Mouse (Mus musculus) layer of hippocampus, postnatal 14 days (tissue): ENCODE data around the gene Btrc. TPM values are rescaled to one million over a fixed set of nuclear protein-coding genes. Genes with fewer than 3 reads are reported as not detected.

Experiments used
- DNase-seq, 2 experiments: peaks; one replicate each; pipeline ENCODE4 v3.0.0; 2021 to 2022; ENCODE audit warnings: low spot score in 2 of 2, mixed read lengths in 1 of 2
- total RNA-seq, 2 experiments: library from RNA; stranded (reverse); gene quantifications; 2 replicates each; pipeline ENCODE4 v1.2.3; 2021

Btrc gene
- total RNA-seq, 2 experiments from 2014 or later, result 82.3 to 90.2 TPM

- DNase-seq, result no peak
Measured at GRCm38 (mm10) chr19:45472691-45473520, 109.4 kb downstream of the Btrc start.

DNA sequence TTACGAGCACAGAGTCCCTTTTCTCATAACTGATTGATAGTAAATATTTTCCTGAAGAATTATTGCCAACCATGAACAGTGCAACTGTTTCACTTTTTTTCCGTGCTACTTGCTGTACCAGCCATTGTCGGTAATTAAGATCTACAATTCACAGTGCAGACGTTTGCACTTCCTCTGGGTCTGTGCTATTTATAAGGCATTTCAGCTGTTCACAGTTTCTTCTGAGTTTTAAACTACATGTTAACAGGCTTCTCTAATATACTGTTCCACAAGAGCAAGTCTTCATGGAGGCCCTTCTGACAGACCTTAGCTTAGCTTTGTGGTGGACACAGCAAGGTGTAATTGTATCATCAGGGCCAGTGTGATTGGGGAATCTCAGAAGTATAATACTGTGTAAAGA lies 111.2 kb downstream of the Btrc start:
- no peak for DNase-seq

DNA sequence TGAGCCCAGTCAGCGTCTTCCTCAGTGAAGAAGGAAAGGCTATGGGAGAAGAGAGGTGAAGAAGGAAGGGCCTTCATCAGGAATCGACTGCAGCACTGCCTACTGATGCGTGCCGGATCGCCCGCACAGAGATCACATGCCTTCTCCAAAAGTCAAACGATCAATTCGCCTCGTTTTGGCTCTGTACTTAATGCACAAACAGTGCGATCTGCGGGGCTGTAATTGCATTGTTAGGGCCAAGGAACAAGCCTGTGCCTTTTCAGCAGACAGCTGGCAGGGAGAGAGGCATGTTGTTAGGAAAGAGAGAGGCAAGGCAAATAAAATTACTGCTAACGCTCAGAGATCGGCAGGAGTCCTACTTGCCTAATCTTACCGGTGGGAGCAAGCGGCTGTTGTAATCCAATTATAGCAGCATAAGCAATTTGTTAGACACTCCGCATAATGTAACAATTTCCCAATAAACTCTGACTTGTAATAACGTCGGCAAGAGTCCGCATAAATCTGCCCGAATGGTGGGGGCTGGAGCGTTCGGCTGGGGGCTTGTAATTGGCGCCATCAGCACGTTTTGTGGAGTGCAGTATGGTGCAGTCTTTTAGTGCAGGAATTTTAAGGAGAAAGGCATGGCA lies 112.5 kb downstream of the Btrc start:
- DNase-seq, result peak; percentile 60 to 73

- no peak for DNase-seq
Measured at GRCm38 (mm10) chr19:45479548-45479947, 116.0 kb downstream of the Btrc start.

- DNase-seq, result no peak
Measured at GRCm38 (mm10) chr19:45480490-45480889, 117.0 kb downstream of the Btrc start.

DNA sequence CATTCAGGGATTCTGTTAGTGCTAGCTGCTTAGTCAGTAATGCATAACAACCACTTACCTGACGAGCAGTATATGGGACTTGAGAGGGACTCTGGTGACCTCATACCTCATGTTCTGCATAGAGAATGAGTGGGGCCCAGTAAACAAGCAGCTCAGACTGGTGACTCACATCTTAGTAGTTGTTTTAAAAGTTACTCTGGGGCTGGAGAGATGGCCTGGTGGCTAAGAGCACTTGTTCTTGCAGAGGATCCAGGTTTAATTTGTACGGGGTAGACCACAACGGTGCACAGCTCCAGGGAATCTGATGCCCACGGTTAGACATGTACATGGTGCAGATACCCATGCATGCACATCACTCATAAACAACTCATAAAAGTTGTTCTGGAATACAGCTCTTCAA lies 117.4 kb downstream of the Btrc start:
- no peak for DNase-seq

DNA sequence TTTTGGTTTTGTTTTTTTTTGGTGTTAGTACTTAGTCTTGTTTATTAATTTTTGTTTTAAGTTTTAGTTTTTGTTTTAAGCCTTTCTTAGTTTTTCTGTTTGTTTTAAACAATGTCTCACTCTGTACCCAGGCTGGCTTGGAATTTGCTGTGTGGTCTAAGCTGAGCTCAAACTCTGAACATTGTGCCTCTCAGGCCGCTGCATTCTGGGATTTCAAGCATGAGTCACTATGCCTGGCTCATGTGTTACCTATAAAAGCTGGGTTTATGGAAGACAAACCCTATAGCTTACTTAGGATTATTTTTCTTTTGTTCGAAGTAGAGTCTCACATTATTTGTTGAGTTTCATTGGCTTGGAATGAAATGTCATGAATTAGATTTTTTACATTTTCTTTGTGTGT lies 119.9 kb downstream of the Btrc start:
- DNase-seq, result no peak

GRCm38 (mm10) chr19:45486206-45486991 lies 122.9 kb downstream of the Btrc start:
- no peak for DNase-seq

DNA sequence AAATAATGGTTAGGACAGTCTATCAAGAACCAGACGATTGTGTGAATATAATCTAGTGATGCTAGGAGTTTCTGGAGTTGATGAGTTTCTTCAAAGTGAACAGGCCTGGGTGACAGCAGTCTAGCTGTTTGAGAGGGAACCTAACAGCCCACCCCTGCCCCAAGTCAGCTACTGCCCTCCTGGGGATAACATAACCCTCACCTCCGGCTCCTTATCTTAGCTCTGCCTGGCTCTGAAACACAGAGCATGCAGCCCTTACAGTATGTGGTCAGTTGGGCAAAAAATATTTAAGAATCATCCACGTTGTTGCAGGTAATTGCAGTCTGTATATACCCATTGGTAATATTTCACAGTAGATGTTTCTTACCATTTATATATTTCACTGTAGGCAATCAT lies 123.5 kb downstream of the Btrc start:
- DNase-seq, result no peak

- no peak for DNase-seq
Measured at GRCm38 (mm10) chr19:45489961-45490360, 126.4 kb downstream of the Btrc start.

- DNase-seq, result no peak
Measured at GRCm38 (mm10) chr19:45491246-45491645, 127.7 kb downstream of the Btrc start.

DNA sequence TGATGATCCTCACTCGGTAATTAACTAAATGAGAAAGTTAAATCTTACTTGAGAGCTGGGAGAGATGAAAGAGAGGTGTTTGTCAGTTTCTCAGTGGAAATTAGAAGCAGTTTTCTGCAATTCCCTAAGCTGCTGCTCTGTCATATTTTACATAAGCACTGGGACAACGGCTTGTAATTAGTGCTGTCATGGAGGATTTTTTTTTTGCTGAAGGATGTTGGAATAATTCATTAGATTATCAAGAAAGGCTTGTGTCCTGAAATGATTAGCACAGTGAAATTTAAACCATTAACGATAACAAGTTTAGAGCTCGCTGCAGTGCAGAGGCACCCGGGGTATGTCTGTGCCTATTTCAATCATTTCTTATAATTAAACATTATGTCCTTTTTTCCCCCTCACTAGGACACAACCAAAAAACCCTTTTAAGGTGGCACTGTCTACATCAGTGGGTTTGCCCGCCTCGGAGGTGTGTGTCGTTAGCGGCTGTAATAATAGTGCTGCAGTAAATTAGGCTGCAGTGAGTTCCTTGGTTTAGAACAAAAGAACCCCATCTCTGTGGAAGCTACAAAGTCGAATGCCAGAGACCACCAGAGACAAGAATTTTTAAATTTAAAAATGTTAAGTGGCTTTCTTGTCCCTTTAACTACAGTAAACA lies 130.7 kb downstream of the Btrc start:
- DNase-seq, result no peak

DNA sequence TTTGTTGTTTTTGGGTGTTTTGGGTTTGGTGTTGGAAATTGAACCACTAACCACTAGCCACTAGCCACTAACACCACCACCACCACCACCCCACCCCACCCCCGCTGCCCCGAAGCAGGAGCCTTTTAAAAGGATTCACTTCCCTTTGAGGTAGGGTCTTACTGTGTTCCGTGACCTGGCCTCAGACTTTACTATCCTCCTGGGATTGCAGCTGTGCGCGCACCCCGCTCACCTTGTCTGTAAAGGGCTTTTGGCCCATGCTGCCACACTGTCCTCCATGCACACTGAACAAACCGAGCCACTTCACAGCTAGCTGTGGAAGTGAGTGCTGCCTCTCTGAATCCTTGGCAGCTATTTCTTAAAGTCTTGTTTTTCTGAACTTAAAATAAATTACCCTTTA lies 141.9 kb downstream of the Btrc start:
- DNase-seq, result no peak

GRCm38 (mm10) chr19:45507531-45507930 lies 144.0 kb downstream of the Btrc start:
- DNase-seq, result peak in 1 of 2 experiments; percentile 37

- DNase-seq, result no peak
Measured at GRCm38 (mm10) chr19:45510680-45511079, 147.1 kb downstream of the Btrc start.

DNA sequence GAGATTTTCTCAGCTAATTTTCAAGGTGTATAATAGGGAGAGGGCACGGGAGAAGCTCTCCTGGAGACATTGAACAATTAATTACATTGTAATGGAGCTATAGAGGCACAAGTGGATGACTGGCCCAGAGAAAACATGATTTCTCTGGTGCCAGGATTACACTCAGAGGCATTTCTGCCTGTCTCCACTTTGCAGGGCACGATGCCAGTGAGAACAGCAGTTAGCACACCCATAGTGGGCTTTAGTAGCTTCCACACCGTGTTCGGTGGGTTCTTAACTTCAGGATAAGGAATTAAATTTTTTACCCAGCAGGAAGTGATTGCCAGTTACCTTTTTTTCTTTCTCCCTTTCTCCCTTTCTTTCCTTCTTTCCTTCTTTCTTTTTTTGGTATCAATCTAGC lies 147.9 kb downstream of the Btrc start:
- DNase-seq, result no peak

DNA sequence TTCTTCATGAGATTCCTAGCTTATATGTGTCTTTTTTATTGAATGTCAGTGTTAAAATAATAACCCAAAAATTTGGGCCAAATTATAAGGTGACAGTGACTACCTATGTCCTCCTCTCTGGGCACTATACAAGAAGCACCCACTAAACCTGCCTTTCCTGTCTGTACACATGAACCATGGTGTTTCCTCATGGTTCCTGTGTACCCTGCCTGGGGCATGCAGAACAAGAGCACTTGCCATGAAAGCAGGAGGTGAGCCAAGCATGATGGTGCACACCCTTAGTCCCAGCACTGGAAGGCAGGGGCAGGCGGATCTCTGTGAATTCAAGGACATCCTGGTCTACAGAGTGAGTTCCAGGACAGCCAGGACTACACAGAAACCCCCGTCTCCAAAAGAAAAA lies 151.8 kb downstream of the Btrc start:
- no peak for DNase-seq

DNA sequence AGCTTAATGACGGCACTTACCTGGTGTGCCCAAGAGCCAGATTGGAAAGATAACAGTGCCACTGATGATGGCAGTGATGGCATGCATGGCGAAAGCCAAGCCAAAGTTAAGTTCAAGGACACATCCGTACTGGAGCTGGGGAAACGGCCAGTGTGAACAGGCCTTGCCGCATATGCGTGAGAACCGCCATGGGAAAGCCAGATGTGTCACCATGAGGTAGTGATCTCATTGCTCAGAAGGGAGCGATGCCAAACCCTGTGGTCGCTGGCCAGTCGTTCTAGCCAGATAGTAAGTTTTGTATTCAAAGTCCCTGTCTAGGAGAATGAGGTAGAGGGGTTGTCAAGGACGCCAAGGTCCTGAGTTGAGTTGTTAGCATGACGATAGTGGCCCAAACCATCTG lies 152.7 kb downstream of the Btrc start:
- DNase-seq, result no peak

DNA sequence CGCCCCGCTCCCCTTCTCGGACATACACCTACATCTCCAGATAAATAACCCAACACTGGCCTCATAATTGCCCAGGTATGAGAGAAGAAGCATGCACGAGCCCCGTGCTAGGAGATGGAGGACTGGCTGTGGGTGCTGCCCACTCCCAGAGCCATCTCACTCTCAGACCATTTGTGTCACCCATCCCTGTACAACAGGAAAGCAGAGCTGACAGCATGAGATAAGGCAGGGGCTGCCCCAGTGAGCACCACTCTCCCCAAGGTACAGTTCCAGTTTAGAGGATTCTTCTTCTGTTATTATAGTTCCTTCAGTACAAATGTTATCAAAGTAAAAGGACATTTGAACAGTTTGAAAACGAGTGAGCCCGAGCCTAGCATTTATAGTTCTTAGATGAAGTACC lies 163.8 kb downstream of the Btrc start:
- no peak for DNase-seq

DNA sequence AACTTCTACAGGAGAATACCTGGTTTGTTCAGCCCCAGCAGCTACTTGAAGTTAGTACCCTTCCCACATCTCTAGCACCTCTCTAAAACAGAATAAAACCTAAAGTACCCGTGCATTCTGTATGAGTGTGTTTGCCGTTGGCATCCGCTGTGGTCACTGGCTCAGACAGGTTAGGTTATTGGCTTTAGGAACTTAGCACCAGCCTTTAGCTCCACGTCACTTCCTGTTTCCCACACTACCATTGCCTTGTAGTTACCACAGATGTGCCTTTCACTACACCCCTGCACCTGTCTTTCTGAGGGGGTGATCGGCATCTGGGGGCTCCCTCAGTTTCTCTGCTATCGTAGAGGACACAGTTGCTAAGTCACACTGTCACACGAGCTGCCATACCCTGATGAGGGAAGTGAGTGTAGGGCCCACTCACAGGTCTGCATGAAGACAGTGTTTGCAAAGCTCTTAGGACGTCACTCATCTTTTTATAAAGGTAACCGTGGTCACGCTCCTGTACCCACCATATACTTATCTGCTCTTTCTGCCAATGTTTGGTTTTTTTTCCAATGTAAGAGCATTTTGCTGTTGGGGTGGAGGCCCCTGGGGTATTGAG lies 164.5 kb downstream of the Btrc start:
- no peak for DNase-seq

GRCm38 (mm10) chr19:45529294-45529693 lies 165.8 kb downstream of the Btrc start:
- no peak for DNase-seq
